Mouse (Mus musculus): ENCODE data around the gene Vps9d1.

DNA sequence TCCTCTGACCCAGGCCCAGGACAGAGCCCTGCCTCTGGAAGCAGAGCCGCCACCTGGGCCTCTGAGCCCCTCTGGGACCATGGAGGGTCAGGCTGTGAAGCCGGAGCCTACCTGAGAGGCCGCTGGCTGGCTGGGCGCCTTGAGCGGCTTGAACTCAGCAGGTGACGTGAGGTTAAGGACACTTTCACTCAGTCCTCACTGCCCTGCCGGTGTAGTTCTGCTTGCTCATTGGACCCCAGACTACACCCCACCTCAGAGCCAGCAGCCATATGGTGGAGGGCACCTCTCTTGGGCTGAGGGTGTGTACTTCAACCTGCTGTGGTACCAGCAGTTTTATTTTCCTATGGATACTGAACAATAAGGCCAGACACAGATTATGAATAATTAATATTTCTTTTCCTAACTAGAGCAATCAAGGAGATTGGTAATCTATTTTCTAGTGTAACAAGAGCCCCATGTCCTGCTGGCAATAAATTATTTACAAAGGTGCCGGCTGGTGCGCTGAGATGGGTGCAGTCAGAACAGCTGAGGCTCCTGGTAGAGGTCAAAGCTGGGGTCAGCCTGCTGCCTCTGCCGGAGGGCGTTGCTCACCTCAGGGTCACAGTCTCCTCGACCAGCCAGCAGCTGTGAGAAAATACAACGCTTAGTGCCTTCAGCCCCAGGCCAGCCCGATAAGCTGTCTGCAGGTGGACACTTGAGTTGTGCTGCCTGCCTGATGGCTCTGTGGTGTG lies 13.9 kb upstream of the Vps9d1 start:
- TF ChIP-seq CTCF (IDR thresholded peaks at IDR 0.05; ENCODE audit: low read depth) (no peak), EP300 (IDR thresholded peaks at IDR 0.05; ENCODE audit: low read depth) (no peak)

Measured in heart, postnatal 0 days (tissue).